22 mouse cellular contexts compared by ENCODE assay signal in genomic region chr5:117164923-117165322, GRCm38 (mm10). TPM values are rescaled to one million over a fixed set of nuclear protein-coding genes. Genes with fewer than 3 reads are reported as not detected.
DNase-seq lines count a peak whose midpoint lies in the region; ATAC-seq and TF ChIP-seq lines count a peak whose summit lies in the region.
"Had no signal": no experiment of that assay in that cellular context is flagged by ENCODE, and none has a peak within 500 bp of the region (broad histone marks: within the 10 kb centered on the region; RNA-seq: fewer than 3 reads in every experiment).

No protein-coding gene starts in this region.

- no peaks in the 10 kb centered on the region for H3K9me3 ChIP-seq in liver, embryonic 16.5 days (replicated peaks; ENCODE audit: control insufficient read depth, low read length)
- H3K9me3 ChIP-seq in liver, embryonic 12.5 days (replicated peaks): no peaks in the 10 kb centered on the region
- H3K9me3 ChIP-seq: embryonic facial prominence, embryonic 10.5 days; embryonic facial prominence, embryonic 12.5 days; forebrain, embryonic 13.5 days; forebrain, embryonic 15.5 days; G1E had no signal

- H3K4me2 ChIP-seq in liver, embryonic 16.5 days (ENCODE audit: low read depth, low read length): no peak overlapping the region
- no peak overlapping the region for H3K4me2 ChIP-seq in liver, embryonic 12.5 days
- H3K4me2 ChIP-seq: embryonic facial prominence, embryonic 12.5 days; forebrain, embryonic 13.5 days; forebrain, embryonic 15.5 days had no signal

- peaks cover 100% of the 10 kb centered on the region for H3K79me2 ChIP-seq in macrophage (ENCODE audit: inconsistent target)

- TF ChIP-seq CTCF in cerebellum, adult 2 months (IDR thresholded peaks at IDR 0.05; ENCODE audit: borderline replicate concordance, insufficient read depth, low read depth, low read length): no peak

- intact Hi-C loops in heart, postnatal 36 days (cut with DNase I): no loop called here

- DNase-seq in cerebellum, adult 2 months: no peak
- no peak for DNase-seq in cerebellum, adult 9-11 months
- DNase-seq in heart, adult 11 months: peak; percentile 81
- DNase-seq in heart, postnatal 36 days: no peak
- DNase-seq: adrenal gland, adult 8-10 months; adrenal gland, postnatal 14 days; adrenal gland, postnatal 36 days; B cell, adult 2 months; cerebellum, adult 11-12 months; cerebellum, adult 8-10 months had no signal

- no peak overlapping the region for H3K9ac ChIP-seq in liver, embryonic 16.5 days (ENCODE audit: low read depth, low read length)
- no peak overlapping the region for H3K9ac ChIP-seq in liver, embryonic 12.5 days
- H3K9ac ChIP-seq: embryonic facial prominence, embryonic 12.5 days; forebrain, embryonic 13.5 days; forebrain, embryonic 15.5 days had no signal

- peak overlapping the region; percentile 54; the same call in 1 of the 2 replicates for H3K27ac ChIP-seq in cerebellum, adult 2 months (ENCODE audit: insufficient read depth, low read length)
- H3K27ac ChIP-seq in liver, embryonic 16.5 days (ENCODE audit: low read length): no peak overlapping the region
- no peak overlapping the region for H3K27ac ChIP-seq in liver, embryonic 12.5 days
- H3K27ac ChIP-seq in macrophage: peak overlapping the region; percentile 19; the same call in 1 of the 2 replicates
- H3K27ac ChIP-seq: embryonic facial prominence, embryonic 10.5 days; embryonic facial prominence, embryonic 12.5 days; forebrain, embryonic 13.5 days; forebrain, embryonic 15.5 days had no signal

- H3K27me3 ChIP-seq in cerebellum, adult 2 months (ENCODE audit: control insufficient read depth, insufficient read depth, low read length): no peaks in the 10 kb centered on the region
- H3K27me3 ChIP-seq in liver, embryonic 16.5 days (ENCODE audit: control insufficient read depth, insufficient read depth, low read depth, low read length): no peaks in the 10 kb centered on the region
- H3K27me3 ChIP-seq in liver, embryonic 12.5 days (replicated peaks): no peaks in the 10 kb centered on the region
- H3K27me3 ChIP-seq: CH12.LX; embryonic facial prominence, embryonic 12.5 days; forebrain, embryonic 13.5 days; forebrain, embryonic 15.5 days; Patski had no signal

- no peak overlapping the region for H3K4me3 ChIP-seq in cerebellum, adult 2 months (replicated peaks; ENCODE audit: insufficient read depth, low read depth, low read length)
- no peak overlapping the region for H3K4me3 ChIP-seq in liver, embryonic 16.5 days (ENCODE audit: low read depth, low read length)
- no peak overlapping the region for H3K4me3 ChIP-seq in liver, embryonic 12.5 days
- H3K4me3 ChIP-seq in macrophage (ENCODE audit: inconsistent target): no peak overlapping the region
- H3K4me3 ChIP-seq: embryonic facial prominence, embryonic 10.5 days; embryonic facial prominence, embryonic 12.5 days; forebrain, embryonic 13.5 days; forebrain, embryonic 15.5 days had no signal

- WGBS in cerebellum, adult 2 months: 98% methylated on average over 2 of the region's 2 CpGs
- WGBS in liver, embryonic 16.5 days (ENCODE audit: insufficient replicate concordance): 86% methylated on average over 2 of the region's 2 CpGs
- 83% methylated on average over 2 of the region's 2 CpGs for WGBS in liver, embryonic 12.5 days (ENCODE audit: insufficient replicate concordance)
- WGBS in macrophage (ENCODE audit: missing documents): 83% methylated on average over 2 of the region's 2 CpGs

- no peak for TF ChIP-seq POLR2A in cerebellum, adult 2 months (IDR thresholded peaks at IDR 0.05; ENCODE audit: borderline replicate concordance, insufficient read depth, low read length)

- 0 out of 2 replicates have a peak, but pooled peaks cover 5% of the 10 kb centered on the region for H3K36me3 ChIP-seq in liver, embryonic 16.5 days (ENCODE audit: control insufficient read depth, insufficient read depth)
- H3K36me3 ChIP-seq in liver, embryonic 12.5 days: peaks cover 84% of the 10 kb centered on the region
- peaks cover 38% of the 10 kb centered on the region for H3K36me3 ChIP-seq in macrophage (ENCODE audit: inconsistent target)
- H3K36me3 ChIP-seq: embryonic facial prominence, embryonic 10.5 days; embryonic facial prominence, embryonic 12.5 days; forebrain, embryonic 15.5 days had no signal

- 0 out of 2 replicates have a peak, but pooled peaks have one; percentile 17 for ATAC-seq in liver, embryonic 16.5 days (ENCODE audit: low read depth)
- ATAC-seq in liver, embryonic 12.5 days: no peak
- ATAC-seq: activated CD4-positive, CD25-positive, alpha-beta regulatory T cell, adult 4 months; CD4-positive, CD25-positive, alpha-beta regulatory T cell, adult 4 months; forebrain, embryonic 13.5 days; forebrain, embryonic 15.5 days; Patski had no signal

- peaks cover 47% of the 10 kb centered on the region for H3K4me1 ChIP-seq in cerebellum, adult 2 months (ENCODE audit: control insufficient read depth, insufficient read depth, low read length)
- peaks cover 6% of the 10 kb centered on the region for H3K4me1 ChIP-seq in liver, embryonic 16.5 days (ENCODE audit: control insufficient read depth, low read depth, low read length)
- peaks cover 35% of the 10 kb centered on the region for H3K4me1 ChIP-seq in liver, embryonic 12.5 days
- H3K4me1 ChIP-seq: embryonic facial prominence, embryonic 12.5 days; forebrain, embryonic 13.5 days; forebrain, embryonic 15.5 days had no signal

RNA-seq across cellular contexts. Expression of gene Taok3, which starts 45.0 kb away (rescaled TPM):
- 43.6 and 47.0 TPM in 2 replicates for polyA plus RNA-seq in cerebellum, adult 2 months (2012; rRNA removed)
- 1 to 10 TPM; 7.7 to 8.2 TPM for total RNA-seq in heart, postnatal 36 days (2021)
- polyA plus RNA-seq in liver, embryonic 16.5 days (2015; fragmentation: Nextera tagmentation; extraction: Ambion mirVana): 39.9 and 41.8 TPM in 2 replicates
- polyA plus RNA-seq in liver, embryonic 12.5 days (2016; fragmentation: Nextera tagmentation; extraction: Ambion mirVana): 67.9 and 68.6 TPM in 2 replicates
- total RNA-seq in macrophage (2018; cell fraction: chromatin; rRNA removed): 100 to 1,000 TPM in 24 of 26 experiments, 10 to 100 TPM in 2; 88.3 to 515 (median 403) TPM
- total RNA-seq in macrophage (2018; cell fraction: cytosol; rRNA removed): 100 to 1,000 TPM in 23 of 26 experiments, 10 to 100 TPM in 3; 69.6 to 129 (median 112) TPM
- total RNA-seq in macrophage (2018; cell fraction: nucleus; rRNA removed): 100 to 1,000 TPM in 24 of 26 experiments, 10 to 100 TPM in 2; 72.7 to 300 (median 200) TPM
- polyA plus RNA-seq in macrophage (2018): 77.8 to 173 TPM (median 90.5 TPM) in 3 replicates

RNA-seq across cellular contexts. Expression of gene Suds3, which starts 49.0 kb away (rescaled TPM):
- 119 and 127 TPM in 2 replicates for polyA plus RNA-seq in cerebellum, adult 2 months (2012; rRNA removed)
- 10 to 100 TPM; 89.7 to 97.2 TPM for total RNA-seq in heart, postnatal 36 days (2021)
- polyA plus RNA-seq in liver, embryonic 16.5 days (2015; fragmentation: Nextera tagmentation; extraction: Ambion mirVana): 24.1 and 26.6 TPM in 2 replicates
- 61.2 and 66.4 TPM in 2 replicates for polyA plus RNA-seq in liver, embryonic 12.5 days (2016; fragmentation: Nextera tagmentation; extraction: Ambion mirVana)
- 100 to 1,000 TPM in 1 of 26 experiments, 10 to 100 TPM in 25; 16.4 to 115 (median 53.8) TPM for total RNA-seq in macrophage (2018; cell fraction: chromatin; rRNA removed)
- 10 to 100 TPM; 33.5 to 56.0 (median 44.2) TPM for total RNA-seq in macrophage (2018; cell fraction: cytosol; rRNA removed)
- 10 to 100 TPM; 19.6 to 83.1 (median 39.0) TPM for total RNA-seq in macrophage (2018; cell fraction: nucleus; rRNA removed)
- 50.8 to 76.9 TPM (median 59.2 TPM) in 3 replicates for polyA plus RNA-seq in macrophage (2018)

Comparison
In these comparisons a context has a peak if more than half of its experiments do, and no peak if none do; other contexts are left out.
1. H3K27ac ChIP-seq: peak in cerebellum, adult 2 months (single experiment) and macrophage (single experiment); none in liver, embryonic 16.5 days (single experiment) and liver, embryonic 12.5 days (single experiment).